Mouse (Mus musculus) brain, embryonic 14.5 days (tissue): Measurements from ENCODE around the gene Tgfbr3.

Experiments
- CTCF ChIP-seq: fragments of 200-500 bp; IDR thresholded peaks from 2 replicates; pipeline ENCODE4 v1.5.1; 2012; ENCODE audit warnings: inconsistent platforms, mild to moderate bottlenecking, moderate library complexity, borderline replicate concordance; ENCODE audit not compliant: insufficient read depth, insufficient read length; ENCODE audit errors: extremely low read depth
- POLR2A ChIP-seq: fragments of 200-500 bp; IDR thresholded peaks from 2 replicates; pipeline ENCODE4 v1.6.1; 2012; ENCODE audit warnings: mild to moderate bottlenecking, inconsistent platforms, borderline replicate concordance; ENCODE audit not compliant: poor library complexity, insufficient read depth, insufficient read length, severe bottlenecking; ENCODE audit errors: extremely low read depth

- TF ChIP-seq POLR2A: no peak
- TF ChIP-seq CTCF: no peak
These were observed 14.8 kb upstream of the Tgfbr3 start for GRCm38 (mm10) chr5:107304117-107304825.
